Mouse (Mus musculus) liver, embryonic 16.5 days (tissue): ENCODE measurements around the gene Hist2h3c2. TPM values are rescaled to one million over a fixed set of nuclear protein-coding genes. Genes with fewer than 3 reads are reported as not detected.

ENCODE experiments used
- ATAC-seq: fragments of 200-750 bp; cut with Nextera tagmentation; 2 replicates; pipeline ENCODE4 v1.8.0; 2017; ENCODE audit warnings: low read depth, mild to moderate bottlenecking, moderate number of reproducible peaks, moderate library complexity
- H3K27ac ChIP-seq: fragments of 300-500 bp; sonication (generic); 2 replicates; pipeline ENCODE4 v1.5.1; 2014; ENCODE audit warnings: mild to moderate bottlenecking, low read length
- H3K27me3 ChIP-seq: fragments of 300-500 bp; sonication (generic); 2 replicates; pipeline ENCODE4 v1.6.1; 2014; ENCODE audit warnings: low read depth, low read length, mixed read lengths; ENCODE audit not compliant: control insufficient read depth, insufficient read depth
- H3K36me3 ChIP-seq: fragments of 300-500 bp; sonication (generic); 2 replicates; pipeline ENCODE4 v1.6.1; 2014; ENCODE audit warnings: mild to moderate bottlenecking; ENCODE audit not compliant: control insufficient read depth, insufficient read depth
- H3K4me1 ChIP-seq: fragments of 300-500 bp; sonication (generic); 2 replicates; pipeline ENCODE4 v1.6.1; 2014; ENCODE audit warnings: low read depth, low read length, mixed read lengths; ENCODE audit not compliant: control insufficient read depth
- H3K4me2 ChIP-seq: fragments of 300-500 bp; sonication (generic); 2 replicates; pipeline ENCODE4 v1.6.1; 2014; ENCODE audit warnings: low read depth, low read length, mixed read lengths
- H3K4me3 ChIP-seq: fragments of 300-500 bp; sonication (generic); 2 replicates; pipeline ENCODE4 v1.5.1; 2014; ENCODE audit warnings: low read depth, mild to moderate bottlenecking, low read length
- H3K9ac ChIP-seq: fragments of 300-500 bp; sonication (generic); 2 replicates; pipeline ENCODE4 v1.6.1; 2014; ENCODE audit warnings: low read depth, low read length
- H3K9me3 ChIP-seq: fragments of 300-500 bp; sonication (generic); replicated peaks from 2 replicates; pipeline ENCODE4 v1.6.1; 2016; ENCODE audit warnings: low read length; ENCODE audit not compliant: control insufficient read depth
- WGBS: fragments of 180-500 bp; shearing (Covaris S2); extraction: QIAGEN DNeasy Blood & Tissue Kit; methylation state at CpG from one replicate; pipeline ENCODE4 v1.1.7; 2014; ENCODE audit not compliant: insufficient replicate concordance; 5-methylcytosine and 5-hydroxymethylcytosine counted together
- polyA plus RNA-seq: library from polyadenylated mRNA; unstranded; fragments of >200 nt; fragmentation: Nextera tagmentation; extraction: Ambion mirVana; gene quantifications from 2 replicates; pipeline ENCODE4 v1.2.1, GENCODE M21; 2015

The Hist2h3c2 gene
- polyA plus RNA-seq, 1 experiment from 2014 or later = 9.2 TPM

DNA sequence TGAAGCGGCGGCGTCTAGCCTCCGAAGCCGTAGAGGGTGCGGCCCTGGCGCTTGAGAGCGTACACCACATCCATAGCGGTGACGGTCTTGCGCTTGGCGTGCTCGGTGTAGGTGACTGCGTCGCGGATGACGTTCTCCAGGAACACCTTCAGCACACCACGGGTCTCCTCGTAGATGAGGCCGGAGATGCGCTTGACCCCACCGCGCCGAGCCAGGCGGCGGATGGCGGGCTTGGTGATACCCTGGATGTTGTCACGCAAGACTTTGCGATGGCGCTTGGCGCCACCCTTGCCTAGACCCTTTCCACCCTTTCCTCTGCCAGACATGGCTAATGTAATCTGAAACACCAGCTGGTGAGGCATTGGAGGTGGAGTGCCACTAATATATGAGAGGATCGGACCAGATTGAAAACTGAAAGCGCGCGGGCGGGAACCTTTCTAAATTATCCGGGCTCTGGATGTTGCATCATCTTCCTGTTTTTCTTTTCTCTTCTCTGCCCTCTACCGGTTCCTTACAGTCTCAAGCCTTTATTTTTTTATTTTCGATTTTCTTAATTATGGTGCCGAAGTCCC lies 24.1 kb upstream of the Hist2h3c2 start, which contains the start of gene Hist2h4:
TSS of gene Hist2h4 (minus strand) at position 333 of the 572 bp plus-strand sequence.
- H3K27ac ChIP-seq = peak within 1 kb of the TSS; percentile 99
- peak within 1 kb of the TSS; percentile 84 for H3K9ac ChIP-seq
- WGBS = under 1% methylated on average over 40 of the region's 40 CpGs
- no peaks in the 10 kb centered on the region for H3K36me3 ChIP-seq
- peak within 1 kb of the TSS; percentile 68 for H3K4me3 ChIP-seq
- peak; percentile 87 for ATAC-seq
- H3K4me1 ChIP-seq = peaks cover 44% of the 10 kb centered on the region
- no peaks in the 10 kb centered on the region for H3K9me3 ChIP-seq
- peak within 1 kb of the TSS; percentile 70 for H3K4me2 ChIP-seq
- no peaks in the 10 kb centered on the region for H3K27me3 ChIP-seq

DNA sequence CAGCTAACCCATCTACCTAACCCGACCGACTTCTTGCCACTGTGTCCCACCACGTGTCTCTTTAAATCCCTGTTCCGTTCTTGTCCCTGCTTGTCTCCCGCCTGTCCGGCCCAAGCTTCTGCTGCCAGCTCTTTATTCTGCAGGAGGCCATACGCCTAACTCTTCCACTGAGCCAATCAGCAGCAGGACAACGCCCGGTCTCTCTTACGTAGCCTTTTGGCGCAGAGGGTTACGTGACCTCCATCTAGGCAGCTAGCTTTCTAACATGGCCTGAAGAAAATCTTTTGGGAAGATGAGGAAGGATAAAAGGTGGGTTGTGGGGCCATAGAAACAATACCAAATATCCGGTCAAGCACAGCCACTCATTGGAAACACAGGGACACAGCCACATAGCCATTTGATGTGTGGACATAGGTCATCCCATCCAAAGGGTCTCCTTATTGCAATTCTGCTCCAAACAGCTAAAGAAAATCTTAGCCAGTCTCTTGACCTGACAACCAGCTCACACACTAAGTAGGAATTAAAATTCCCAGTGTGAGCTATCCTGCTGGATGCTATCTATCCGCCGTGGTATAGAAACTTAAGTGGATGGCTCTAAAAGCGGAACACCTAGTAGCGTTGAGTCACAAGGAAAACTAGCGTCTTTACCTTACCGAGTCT lies 23.4 kb upstream of the Hist2h3c2 start:
- Histone ChIP-seq H3K4me3 (peak overlapping the region; percentile 68), H3K36me3 (no peaks in the 10 kb centered on the region), H3K27me3 (no peaks in the 10 kb centered on the region), H3K9ac (peak overlapping the region; percentile 84), H3K9me3 (no peaks in the 10 kb centered on the region), H3K27ac (peak overlapping the region; percentile 99), H3K4me2 (peak overlapping the region; percentile 70), H3K4me1 (peaks cover 38% of the 10 kb centered on the region)
- ATAC-seq = peak; percentile 75
- WGBS = 1% methylated on average over 19 of the region's 19 CpGs

DNA sequence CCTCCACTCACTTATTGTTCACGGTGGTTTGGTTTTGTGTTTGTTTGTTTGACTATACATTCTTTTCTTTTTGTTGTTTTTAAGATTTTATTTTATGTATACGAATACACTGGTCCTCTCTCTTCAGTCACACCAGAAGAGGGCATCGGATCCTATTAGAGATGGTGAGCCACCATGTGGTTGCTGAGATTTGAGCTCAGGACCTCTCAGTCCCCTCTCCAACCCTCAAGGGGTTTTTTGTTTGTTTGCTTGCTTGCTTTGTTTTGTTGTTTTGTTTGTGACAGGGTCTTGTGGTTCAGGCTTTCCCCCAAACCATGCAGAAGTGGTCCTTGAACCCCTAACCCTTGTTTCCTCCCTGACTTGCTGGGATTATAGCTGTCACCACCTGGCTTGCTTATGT lies 22.7 kb upstream of the Hist2h3c2 start:
- no peak for ATAC-seq
- Histone ChIP-seq H3K9ac (peak overlapping the region; percentile 84), H3K4me2 (peak overlapping the region; percentile 70), H3K4me1 (peaks cover 36% of the 10 kb centered on the region), H3K27ac (peak overlapping the region; percentile 99), H3K9me3 (no peaks in the 10 kb centered on the region), H3K4me3 (peak overlapping the region; percentile 68), H3K27me3 (no peaks in the 10 kb centered on the region), H3K36me3 (no peaks in the 10 kb centered on the region)
- WGBS = 53% methylated on average over 3 of the region's 3 CpGs

DNA sequence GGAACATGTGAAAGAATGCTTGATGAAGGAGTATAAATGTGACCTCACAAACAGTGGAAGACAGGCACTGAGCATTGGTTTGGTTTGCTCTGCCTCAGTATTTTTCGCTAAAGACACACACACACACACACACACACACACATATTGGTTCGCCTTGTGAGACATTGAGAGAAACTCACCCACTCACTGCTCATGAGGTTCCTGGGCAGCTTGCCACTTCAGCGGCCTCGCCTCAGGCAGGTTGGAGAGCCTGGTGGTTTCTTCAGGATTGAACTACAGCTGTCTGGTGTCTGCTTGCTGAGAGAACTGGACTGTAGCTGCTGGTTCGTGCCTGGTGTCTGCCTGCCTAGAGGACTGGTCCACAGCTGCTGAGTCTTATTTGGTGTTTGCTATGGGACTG lies 21.3 kb upstream of the Hist2h3c2 start:
- no peak overlapping the region for H3K27ac ChIP-seq
- no peak overlapping the region for H3K4me2 ChIP-seq
- no peaks in the 10 kb centered on the region for H3K36me3 ChIP-seq
- H3K9ac ChIP-seq = no peak overlapping the region
- H3K27me3 ChIP-seq = no peaks in the 10 kb centered on the region
- 80% methylated on average over 5 of the region's 5 CpGs for WGBS
- H3K9me3 ChIP-seq = no peaks in the 10 kb centered on the region
- peaks cover 35% of the 10 kb centered on the region for H3K4me1 ChIP-seq
- ATAC-seq = no peak
- no peak overlapping the region for H3K4me3 ChIP-seq

DNA sequence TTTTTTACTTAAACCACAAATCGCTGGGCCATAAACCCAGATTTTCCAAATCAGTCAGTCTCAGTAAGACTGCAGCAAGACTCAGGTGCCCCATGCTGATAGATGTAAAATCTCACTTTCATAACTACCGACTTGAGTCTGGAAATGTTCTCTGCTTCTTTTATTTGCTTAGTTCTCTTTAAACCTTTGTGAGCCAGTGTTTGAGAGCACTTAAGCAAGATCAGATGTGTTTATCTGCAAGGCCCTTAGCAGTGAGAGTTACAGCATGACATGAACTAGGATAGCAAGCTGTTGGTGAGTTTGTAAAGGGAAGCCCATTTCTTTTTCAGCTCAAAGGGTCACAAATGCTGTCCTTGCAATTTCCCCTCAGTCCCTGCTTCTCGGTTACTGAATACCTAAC lies 18.3 kb upstream of the Hist2h3c2 start:
- ATAC-seq = no peak
- H3K4me3 ChIP-seq = no peak overlapping the region
- no peaks in the 10 kb centered on the region for H3K27me3 ChIP-seq
- WGBS = 70% methylated on average over 3 of the region's 3 CpGs
- H3K36me3 ChIP-seq = no peaks in the 10 kb centered on the region
- H3K9me3 ChIP-seq = no peaks in the 10 kb centered on the region
- peaks cover 41% of the 10 kb centered on the region for H3K4me1 ChIP-seq
- H3K9ac ChIP-seq = no peak overlapping the region
- no peak overlapping the region for H3K27ac ChIP-seq
- H3K4me2 ChIP-seq = no peak overlapping the region

DNA sequence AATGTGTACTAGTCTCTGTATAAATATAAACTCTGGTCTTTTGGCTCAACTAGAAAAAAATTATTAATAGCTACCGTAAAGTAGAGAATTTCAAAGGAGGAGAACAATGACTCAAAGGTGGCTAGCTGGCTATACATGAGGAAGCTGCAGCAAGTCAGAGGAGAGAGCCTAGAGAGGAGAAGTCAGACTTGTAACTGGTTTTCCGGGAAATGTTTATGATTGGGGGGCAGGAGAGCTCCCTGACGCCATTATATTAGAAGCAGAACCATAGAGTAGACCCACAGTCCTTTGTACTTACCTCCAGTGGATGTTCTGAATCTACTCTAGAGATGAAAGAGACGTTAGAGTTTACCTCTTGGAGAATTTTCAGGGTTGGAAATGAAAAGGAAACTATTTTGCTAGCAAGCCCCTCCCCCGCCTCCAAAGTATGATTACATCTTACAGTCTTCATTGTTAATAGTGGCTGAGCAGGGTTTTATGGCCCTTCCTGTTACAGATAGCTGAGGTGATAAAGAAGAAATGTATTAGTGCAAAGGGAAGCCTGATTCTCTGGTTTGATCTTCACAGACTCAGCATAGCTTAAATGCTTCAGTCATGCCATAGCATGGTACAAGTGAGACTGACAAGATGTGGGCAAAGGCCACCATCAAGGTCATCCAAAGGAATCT lies 17.1 kb upstream of the Hist2h3c2 start:
- H3K36me3 ChIP-seq = no peaks in the 10 kb centered on the region
- H3K27me3 ChIP-seq = no peaks in the 10 kb centered on the region
- H3K4me1 ChIP-seq = peaks cover 31% of the 10 kb centered on the region
- no peak overlapping the region for H3K4me3 ChIP-seq
- no peak overlapping the region for H3K4me2 ChIP-seq
- H3K9me3 ChIP-seq = no peaks in the 10 kb centered on the region
- H3K9ac ChIP-seq = peak overlapping the region; percentile 1; the same call in 1 of the 2 replicates
- no peak overlapping the region for H3K27ac ChIP-seq
- no peak for ATAC-seq
- WGBS = 53% methylated on average over 5 of the region's 5 CpGs

DNA sequence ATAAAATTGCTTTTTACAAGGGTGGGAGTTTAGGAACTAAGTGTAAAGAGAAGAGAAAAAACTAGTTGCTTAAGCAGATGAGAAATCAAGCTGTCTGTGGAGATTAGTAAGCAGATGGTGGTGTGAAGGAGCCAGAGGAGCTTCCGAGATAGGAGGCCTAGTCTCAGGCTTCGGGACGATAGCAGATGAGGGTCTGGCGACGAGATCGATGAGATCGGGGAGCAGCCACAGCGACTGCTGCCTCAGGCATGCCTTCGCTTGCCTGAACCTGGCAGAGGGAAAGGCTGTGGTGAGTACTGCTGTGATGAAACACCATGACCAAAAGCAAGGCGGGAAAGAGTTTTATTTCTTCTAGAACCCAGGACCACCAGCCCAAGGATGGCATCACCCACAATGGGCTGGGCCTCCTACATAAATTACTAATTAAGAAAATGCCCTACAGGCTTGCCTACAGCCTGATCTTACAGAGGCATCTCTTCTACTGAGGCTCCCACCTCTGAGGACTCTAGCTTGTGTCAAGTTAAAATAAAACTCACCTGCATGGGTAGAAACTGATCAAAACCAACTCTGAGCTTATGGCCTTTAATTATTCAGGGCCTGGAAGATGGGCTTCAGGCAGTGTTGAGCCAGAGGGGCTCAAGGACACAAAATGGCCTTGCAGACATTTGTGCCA lies 15.9 kb upstream of the Hist2h3c2 start:
- 25% methylated on average over 10 of the region's 10 CpGs for WGBS
- peak overlapping the region; percentile 56 for H3K4me2 ChIP-seq
- H3K4me1 ChIP-seq = peaks cover 39% of the 10 kb centered on the region
- no peaks in the 10 kb centered on the region for H3K36me3 ChIP-seq
- no peaks in the 10 kb centered on the region for H3K9me3 ChIP-seq
- peak overlapping the region; percentile 21 for H3K4me3 ChIP-seq
- peak overlapping the region; percentile 59 for H3K9ac ChIP-seq
- no peaks in the 10 kb centered on the region for H3K27me3 ChIP-seq
- ATAC-seq = peak; percentile 91
- peak overlapping the region; percentile 83 for H3K27ac ChIP-seq

DNA sequence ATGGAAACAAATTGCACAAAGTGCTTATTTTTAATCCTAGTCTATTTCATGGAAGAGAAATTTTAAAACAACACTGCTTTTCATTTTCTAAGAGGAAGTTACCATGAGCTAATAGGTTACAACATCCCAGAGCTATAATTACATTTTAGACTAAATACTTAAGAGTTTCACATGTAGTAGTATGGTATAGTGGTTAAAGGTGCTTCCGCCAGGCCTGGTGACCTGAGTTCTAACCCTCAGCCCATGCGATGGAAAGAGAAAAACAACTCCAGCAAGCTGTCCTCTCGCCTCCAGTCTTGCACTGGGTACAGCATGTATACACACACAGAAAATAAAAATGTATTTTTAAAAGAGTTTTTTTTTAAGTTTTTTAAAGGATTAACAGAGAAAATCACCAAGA lies 12.9 kb upstream of the Hist2h3c2 start:
- Histone ChIP-seq H3K4me3 (no peak overlapping the region), H3K27me3 (no peaks in the 10 kb centered on the region), H3K27ac (peak overlapping the region; percentile 26; the same call in 1 of the 2 replicates), H3K9ac (no peak overlapping the region), H3K9me3 (no peaks in the 10 kb centered on the region), H3K4me1 (peaks cover 50% of the 10 kb centered on the region), H3K36me3 (no peaks in the 10 kb centered on the region), H3K4me2 (no peak overlapping the region)
- ATAC-seq = no peak
- WGBS = 78% methylated on average over 3 of the region's 3 CpGs
